Comparison of ENCODE assay signal across 8 mouse cellular contexts in genomic region chr1:131181642-131182527, GRCm38 (mm10). TPM values are rescaled to one million over a fixed set of nuclear protein-coding genes. Genes with fewer than 3 reads are reported as not detected.
DNase-seq lines count a peak whose midpoint lies in the region; ATAC-seq and TF ChIP-seq lines count a peak whose summit lies in the region.

No protein-coding gene starts in this region.

- peak; percentile 66; the same call in 1 of the 2 replicates for ATAC-seq in hindbrain, postnatal 0 days
- peak; percentile 87 for ATAC-seq in megakaryocyte-erythroid progenitor cell, adult 5-6 weeks (replicated peaks; ENCODE audit: low FRiP score, low TSS enrichment, poor library complexity, severe bottlenecking)

- TF ChIP-seq CTCF in hindbrain, postnatal 0 days (IDR thresholded peaks at IDR 0.05; ENCODE audit: low read depth) = peak; percentile 92
- TF ChIP-seq CTCF in left cerebral cortex, adult 2 months (IDR thresholded peaks at IDR 0.05) = peak; percentile 92

- no peak overlapping the region for H3K4me2 ChIP-seq in hindbrain, postnatal 0 days (ENCODE audit: low read depth, low read length)

- H3K27me3 ChIP-seq in hindbrain, postnatal 0 days (ENCODE audit: insufficient read depth, low read length) = no peaks in the 10 kb centered on the region

- DNase-seq in T-cell, adult 2 months (ENCODE audit: low spot score) = peak; percentile 88
- peak; percentile 80 for DNase-seq in cerebellum, adult 9-10 months
- DNase-seq in frontal cortex, adult 2 months (ENCODE audit: extremely low spot score in 1 of 2, low spot score in 1 of 2) = peak; percentile 41 to 87
- DNase-seq in hindbrain, postnatal 0 days (ENCODE audit: low spot score) = peak; percentile 85
- DNase-seq in left cerebral cortex, adult 2 months (ENCODE audit: extremely low spot score in 1 of 2, low spot score in 2 of 2) = peak; percentile 71 to 75
- peak; percentile 64 for DNase-seq in right cerebral cortex, postnatal 25 days
- DNase-seq in urinary bladder, postnatal 36 days (ENCODE audit: low spot score in 2 of 2) = peak; percentile 68 to 80

- H3K9ac ChIP-seq in hindbrain, postnatal 0 days (replicated peaks; ENCODE audit: low read length) = no peak overlapping the region

- no peak overlapping the region for H3K27ac ChIP-seq in hindbrain, postnatal 0 days
- no peak overlapping the region for H3K27ac ChIP-seq in left cerebral cortex, adult 2 months

- H3K4me3 ChIP-seq in hindbrain, postnatal 0 days (ENCODE audit: low read length) = no peak overlapping the region
- H3K4me3 ChIP-seq in left cerebral cortex, adult 2 months = no peak overlapping the region

- H3K36me3 ChIP-seq in hindbrain, postnatal 0 days (ENCODE audit: insufficient read depth, low read length) = peaks cover 22% of the 10 kb centered on the region

- no peaks in the 10 kb centered on the region for H3K9me3 ChIP-seq in hindbrain, postnatal 0 days (ENCODE audit: low read length)

- no peaks in the 10 kb centered on the region for H3K4me1 ChIP-seq in hindbrain, postnatal 0 days (ENCODE audit: insufficient read depth, low read length)

- WGBS in hindbrain, postnatal 0 days = 59% methylated on average over 9 of the region's 9 CpGs

- intact Hi-C loops in left cerebral cortex, adult 2 months (cut with DNase I) = loop anchor here (1.0 to 5.0 kb wide), 2 partner anchors 64 to 80 kb away; no protein-coding TSS in a partner anchor

RNA-seq across cellular contexts. Expression of gene Eif2d, which starts 28.9 kb away (rescaled TPM):
- 52.9 and 54.2 TPM in 2 replicates for polyA plus RNA-seq in frontal cortex, adult 2 months (2012; rRNA removed)
- total RNA-seq in hindbrain, postnatal 0 days (2014; rRNA removed) = 38.1 and 39.7 TPM in 2 replicates
- polyA plus RNA-seq in hindbrain, postnatal 0 days (2015; fragmentation: Nextera tagmentation; extraction: Ambion mirVana) = 42.8 and 44.4 TPM in 2 replicates
- 10 to 100 TPM; 38.2 to 42.1 TPM for total RNA-seq in left cerebral cortex, adult 2 months (2021)
- total RNA-seq in megakaryocyte-erythroid progenitor cell, adult 5-6 weeks (2014; fragmentation: Nextera tagmentation) = 73.6 and 79.4 TPM in 2 replicates
- total RNA-seq in megakaryocyte-erythroid progenitor cell, adult 5-6 weeks (2017) = 37.4 and 48.3 TPM in 2 replicates

RNA-seq across cellular contexts. Expression of gene Dyrk3, which starts 43.7 kb away (rescaled TPM):
- 4.9 and 5.0 TPM in 2 replicates for polyA plus RNA-seq in frontal cortex, adult 2 months (2012; rRNA removed)
- 8.9 and 9.3 TPM in 2 replicates for total RNA-seq in hindbrain, postnatal 0 days (2014; rRNA removed)
- polyA plus RNA-seq in hindbrain, postnatal 0 days (2015; fragmentation: Nextera tagmentation; extraction: Ambion mirVana) = 10.2 and 11.1 TPM in 2 replicates
- 10 to 100 TPM; 15.6 to 16.6 TPM for total RNA-seq in left cerebral cortex, adult 2 months (2021)
- 18.2 and 19.6 TPM in 2 replicates for total RNA-seq in megakaryocyte-erythroid progenitor cell, adult 5-6 weeks (2014; fragmentation: Nextera tagmentation)
- 20.0 and 31.3 TPM in 2 replicates for total RNA-seq in megakaryocyte-erythroid progenitor cell, adult 5-6 weeks (2017)
